Mouse (Mus musculus) limb, embryonic 15.5 days (tissue): Measurements from ENCODE around the gene Scyl1. TPM values are rescaled to one million over a fixed set of nuclear protein-coding genes. Genes with fewer than 3 reads are reported as not detected.

Experiments
- ATAC-seq: fragments of 200-750 bp; cut with Nextera tagmentation; 2 replicates; pipeline ENCODE4 v1.8.0; 2017; ENCODE audit warnings: low read depth, moderate TSS enrichment; ENCODE audit not compliant: insufficient number of reproducible peaks, low FRiP score, low TSS enrichment
- H3K27ac ChIP-seq: fragments of 300-500 bp; sonication (generic); 2 replicates; pipeline ENCODE4 v1.5.1; 2015; ENCODE audit warnings: moderate library complexity, mild to moderate bottlenecking, inconsistent platforms
- H3K27me3 ChIP-seq: fragments of 300-500 bp; sonication (generic); 2 replicates; pipeline ENCODE4 v1.6.1; 2015; ENCODE audit warnings: inconsistent platforms
- H3K36me3 ChIP-seq: fragments of 300-500 bp; sonication (generic); 2 replicates; pipeline ENCODE4 v1.6.1; 2015; ENCODE audit warnings: inconsistent platforms
- H3K4me1 ChIP-seq: fragments of 300-500 bp; sonication (generic); 2 replicates; pipeline ENCODE4 v1.6.1; 2015; ENCODE audit warnings: inconsistent platforms
- H3K4me2 ChIP-seq: fragments of 300-500 bp; sonication (generic); 2 replicates; pipeline ENCODE4 v1.6.1; 2015; ENCODE audit warnings: mild to moderate bottlenecking, inconsistent platforms
- H3K4me3 ChIP-seq: fragments of 300-500 bp; sonication (generic); 2 replicates; pipeline ENCODE4 v1.5.1; 2015; ENCODE audit warnings: mild to moderate bottlenecking, inconsistent platforms
- H3K9ac ChIP-seq: fragments of 300-500 bp; sonication (generic); 2 replicates; pipeline ENCODE4 v1.6.1; 2015; ENCODE audit warnings: inconsistent platforms
- H3K9me3 ChIP-seq: fragments of 300-500 bp; sonication (generic); 2 replicates; pipeline ENCODE4 v1.6.1; 2016; ENCODE audit warnings: inconsistent platforms
- WGBS: fragments of 180-500 bp; shearing (Covaris S2); methylation state at CpG from one replicate; pipeline ENCODE4 v1.1.7; 2015; 5-methylcytosine and 5-hydroxymethylcytosine counted together
- polyA plus RNA-seq: library from polyadenylated mRNA; unstranded; fragments of >200 nt; fragmentation: Nextera tagmentation; extraction: Ambion mirVana; gene quantifications from 2 replicates; pipeline ENCODE4 v1.2.1, GENCODE M21; 2015

Scyl1 gene
- polyA plus RNA-seq, 1 experiment from 2014 or later = 81.6 TPM

DNA sequence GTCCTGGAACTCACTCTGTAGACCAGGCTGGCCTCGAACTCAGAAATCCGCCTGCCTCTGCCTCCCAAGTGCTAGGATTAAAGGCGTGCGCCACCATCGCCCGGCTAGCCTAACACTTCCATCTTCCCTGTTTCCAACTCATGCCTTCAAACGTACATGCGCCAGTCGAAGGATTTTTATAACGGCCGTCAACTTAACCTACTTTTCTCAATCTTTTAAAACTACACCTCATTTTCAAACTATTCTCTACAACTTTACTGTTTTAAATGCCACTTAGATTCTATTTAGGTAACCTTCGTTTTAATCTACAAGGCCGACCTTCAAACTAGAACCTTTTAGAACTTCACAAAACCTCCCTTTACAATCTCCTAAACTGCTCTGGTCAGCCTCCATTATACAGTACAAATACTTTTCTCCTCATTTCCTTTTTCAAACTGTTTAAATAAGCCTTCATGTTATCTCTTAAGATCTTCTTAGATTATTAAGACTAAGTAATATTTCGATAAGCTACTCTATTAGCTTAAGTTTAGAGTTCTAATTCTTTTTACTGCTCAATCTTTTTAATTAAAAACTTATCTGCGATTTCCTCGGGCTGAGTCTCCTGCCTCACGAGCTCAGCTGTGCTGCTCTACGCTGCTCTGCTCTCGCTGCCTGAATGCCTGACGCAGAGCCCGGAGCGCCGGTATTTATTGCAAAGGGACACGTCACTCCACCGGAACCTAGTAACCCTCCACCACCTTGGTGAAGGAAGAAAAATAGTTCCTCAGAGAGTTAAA, 31.0 kb upstream of the Scyl1 start:
- Histone ChIP-seq H3K27ac (peak overlapping the region; percentile 100), H3K4me3 (peak overlapping the region; percentile 72), H3K27me3 (no peaks in the 10 kb centered on the region), H3K9me3 (no peaks in the 10 kb centered on the region), H3K9ac (peak overlapping the region; percentile 97), H3K4me1 (peaks cover 33% of the 10 kb centered on the region), H3K4me2 (peak overlapping the region; percentile 67), H3K36me3 (peaks cover 14% of the 10 kb centered on the region; the same call in 1 of the 2 replicates)
- ATAC-seq = no peak
- 0% methylated on average over 25 of the region's 25 CpGs for WGBS

DNA sequence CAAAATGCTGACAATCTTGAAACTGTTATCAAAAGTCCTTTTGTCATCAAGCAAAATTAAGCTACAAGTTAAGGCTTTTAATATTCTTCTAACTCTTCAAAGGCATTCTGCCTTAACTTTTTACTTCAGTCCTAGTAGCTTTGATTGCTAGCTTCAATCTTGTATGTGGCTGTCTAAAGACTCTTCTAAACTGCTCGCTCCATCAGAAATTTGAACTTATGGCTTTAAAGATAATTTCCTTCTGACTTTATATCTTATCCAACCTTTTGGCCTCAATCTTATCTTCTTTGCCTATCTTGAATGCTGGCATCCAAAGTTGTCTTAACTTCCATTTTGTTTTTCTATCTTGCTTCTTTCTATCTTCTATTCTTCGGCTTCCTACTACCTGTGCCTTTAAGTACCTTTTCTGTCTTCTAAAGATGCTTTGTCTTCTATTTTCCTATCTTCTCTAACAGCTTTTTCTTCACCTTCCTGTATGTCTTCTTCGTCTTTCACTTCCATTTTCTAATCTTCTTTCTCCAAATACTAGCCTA, 30.3 kb upstream of the Scyl1 start:
- Histone ChIP-seq H3K27ac (peak overlapping the region; percentile 100), H3K4me3 (peak overlapping the region; percentile 72), H3K36me3 (peaks cover 21% of the 10 kb centered on the region), H3K4me1 (peaks cover 32% of the 10 kb centered on the region), H3K9me3 (no peaks in the 10 kb centered on the region), H3K4me2 (peak overlapping the region; percentile 49), H3K9ac (peak overlapping the region; percentile 97), H3K27me3 (no peaks in the 10 kb centered on the region)
- WGBS = 1% methylated on average over 3 of the region's 3 CpGs
- no peak for ATAC-seq

DNA sequence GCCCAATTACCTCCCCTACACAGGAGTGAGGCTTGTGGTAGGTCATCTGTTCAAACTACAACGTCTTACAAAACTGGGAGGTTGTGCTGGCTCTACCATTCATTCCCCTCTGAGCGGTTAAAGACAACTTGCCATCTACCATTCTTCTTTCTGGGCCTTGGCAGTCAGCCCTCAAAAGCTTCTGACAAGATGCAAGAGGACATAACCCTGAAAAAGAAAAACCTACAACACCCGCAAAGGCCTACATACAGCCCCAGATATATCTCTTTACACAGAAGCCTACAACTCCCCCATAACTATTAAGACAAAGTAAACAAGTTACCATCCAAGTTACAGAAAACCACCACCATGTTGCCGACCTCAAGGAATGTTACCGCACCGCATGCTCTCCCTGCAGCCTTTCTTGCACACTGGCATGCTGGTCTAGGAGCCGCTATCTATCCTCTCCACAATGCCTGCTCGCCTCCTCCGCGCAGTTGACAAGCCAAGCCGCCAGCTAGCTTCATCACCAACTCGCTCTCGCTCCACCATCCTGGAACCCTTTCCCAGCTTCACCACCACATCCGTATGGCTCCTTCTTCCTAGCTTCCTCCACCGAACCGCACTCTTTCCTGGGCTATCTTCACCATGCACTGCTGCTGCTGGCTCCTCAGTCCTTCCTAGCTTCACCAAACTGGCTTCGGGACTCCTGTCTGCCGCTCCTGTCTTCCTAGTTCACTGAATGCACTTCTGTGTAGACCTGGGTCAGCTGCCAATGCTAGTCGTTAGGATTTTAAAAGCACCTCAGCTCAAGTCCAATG, 29.6 kb upstream of the Scyl1 start:
- no peaks in the 10 kb centered on the region for H3K27me3 ChIP-seq
- H3K9ac ChIP-seq = peak overlapping the region; percentile 97
- no peak for ATAC-seq
- peaks cover 27% of the 10 kb centered on the region for H3K36me3 ChIP-seq
- WGBS = 0% methylated on average over 19 of the region's 19 CpGs
- peak overlapping the region; percentile 100 for H3K27ac ChIP-seq
- peak overlapping the region; percentile 72 for H3K4me3 ChIP-seq
- H3K4me2 ChIP-seq = peak overlapping the region; percentile 49
- H3K4me1 ChIP-seq = peaks cover 32% of the 10 kb centered on the region
- no peaks in the 10 kb centered on the region for H3K9me3 ChIP-seq

DNA sequence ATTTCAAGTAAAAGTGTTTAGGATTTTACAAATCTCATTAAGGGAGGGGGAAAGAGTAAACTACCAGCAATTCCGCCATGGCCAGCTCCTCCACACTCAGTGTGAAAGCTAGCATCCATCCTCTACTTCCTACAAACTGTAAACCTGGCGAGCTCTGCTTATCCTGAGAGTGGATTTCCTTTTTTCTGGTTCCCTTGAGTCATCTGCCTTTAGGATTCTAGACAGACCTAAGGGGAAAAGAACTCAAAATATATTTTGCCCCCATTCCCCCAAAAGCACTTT, 29.1 kb upstream of the Scyl1 start:
- Histone ChIP-seq H3K27ac (peak overlapping the region; percentile 100), H3K36me3 (peaks cover 32% of the 10 kb centered on the region), H3K27me3 (no peaks in the 10 kb centered on the region), H3K4me2 (peak overlapping the region; percentile 49), H3K4me3 (peak overlapping the region; percentile 72), H3K9ac (peak overlapping the region; percentile 97), H3K9me3 (no peaks in the 10 kb centered on the region), H3K4me1 (peaks cover 34% of the 10 kb centered on the region)
- no peak for ATAC-seq
- WGBS = 0% methylated on average over 2 of the region's 2 CpGs

DNA sequence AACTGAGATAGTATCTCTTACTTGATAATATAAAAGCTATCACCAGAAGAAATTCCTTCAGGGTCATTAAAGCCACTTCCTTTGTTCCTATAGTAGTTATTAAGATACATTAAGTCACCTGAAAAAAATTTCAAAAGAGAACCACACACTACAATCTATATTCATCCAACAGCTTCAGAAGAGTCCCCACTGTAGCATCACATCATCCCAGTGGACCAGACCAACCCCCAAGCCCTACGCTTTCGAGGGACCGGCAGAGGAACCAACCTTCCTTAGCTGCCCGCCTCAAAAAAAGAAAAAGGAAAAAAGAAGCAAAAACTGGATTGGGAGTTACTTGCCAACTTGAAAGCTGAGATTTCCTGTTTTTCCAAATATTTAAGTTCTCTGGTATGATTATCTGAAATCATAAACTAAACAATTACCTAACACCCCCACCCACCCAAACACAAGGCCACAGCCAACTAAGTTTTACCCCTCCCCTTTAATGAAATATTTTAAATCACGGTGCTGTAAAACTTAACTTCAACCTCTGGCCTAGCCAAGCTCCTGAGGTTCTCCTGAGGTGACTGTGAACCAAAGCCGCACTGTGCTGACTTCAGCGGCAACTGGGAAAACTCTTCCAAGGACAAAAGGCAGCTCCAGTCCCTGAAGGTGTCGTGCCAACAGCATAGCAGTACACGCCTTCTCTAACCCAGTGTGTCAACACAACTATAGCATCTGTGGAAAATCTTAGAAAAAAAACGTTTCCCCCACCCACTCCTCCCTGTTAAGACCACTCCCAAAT, 28.5 kb upstream of the Scyl1 start:
- Histone ChIP-seq H3K4me1 (peaks cover 34% of the 10 kb centered on the region), H3K9me3 (no peaks in the 10 kb centered on the region), H3K4me3 (peak overlapping the region; percentile 72), H3K36me3 (peaks cover 36% of the 10 kb centered on the region), H3K27me3 (no peaks in the 10 kb centered on the region), H3K27ac (peak overlapping the region; percentile 100), H3K4me2 (peak overlapping the region; percentile 49), H3K9ac (peak overlapping the region; percentile 97)
- WGBS = 0% methylated on average over 10 of the region's 10 CpGs
- no peak for ATAC-seq

DNA sequence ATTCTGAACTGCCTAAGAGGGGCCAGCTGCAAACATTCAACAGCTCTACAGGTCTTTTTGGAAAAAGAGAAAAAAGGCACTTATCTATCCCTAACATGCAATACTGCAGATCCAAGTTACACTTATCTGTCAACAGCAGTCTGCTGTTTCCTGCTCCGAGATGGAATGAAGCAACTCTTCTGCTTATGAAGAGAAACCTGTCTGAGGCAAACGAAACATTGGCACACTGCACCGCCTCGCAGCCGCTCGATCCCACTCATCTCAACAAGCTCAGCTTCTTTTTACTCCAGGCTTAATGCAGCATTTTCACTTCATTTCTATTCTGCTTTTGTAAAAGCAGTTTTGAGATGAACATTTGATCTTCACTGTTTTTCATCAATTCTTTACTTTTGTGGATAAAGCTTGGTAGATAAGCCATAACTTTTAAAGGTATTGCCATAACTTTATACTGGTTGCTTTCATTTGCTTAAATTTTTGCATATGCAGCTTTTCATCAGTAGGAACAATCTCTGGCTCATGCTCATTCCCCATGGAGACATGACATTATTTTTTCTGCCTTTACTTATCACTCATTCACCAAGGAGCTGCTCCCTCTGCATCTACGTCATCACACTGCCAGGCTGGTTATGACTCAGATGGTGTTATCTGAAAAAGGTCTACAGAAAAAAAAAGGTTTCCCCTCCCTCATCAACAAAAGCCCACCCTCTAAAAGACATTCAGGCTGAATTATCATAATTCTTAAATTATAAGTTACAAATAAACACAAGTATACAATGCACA, 27.7 kb upstream of the Scyl1 start:
- Histone ChIP-seq H3K27ac (peak overlapping the region; percentile 74), H3K4me3 (peak overlapping the region; percentile 72), H3K27me3 (no peaks in the 10 kb centered on the region), H3K9me3 (no peaks in the 10 kb centered on the region), H3K4me2 (peak overlapping the region; percentile 74), H3K36me3 (peaks cover 36% of the 10 kb centered on the region), H3K9ac (peak overlapping the region; percentile 54), H3K4me1 (peaks cover 30% of the 10 kb centered on the region)
- WGBS = under 1% methylated on average over 7 of the region's 7 CpGs
- ATAC-seq = no peak

DNA sequence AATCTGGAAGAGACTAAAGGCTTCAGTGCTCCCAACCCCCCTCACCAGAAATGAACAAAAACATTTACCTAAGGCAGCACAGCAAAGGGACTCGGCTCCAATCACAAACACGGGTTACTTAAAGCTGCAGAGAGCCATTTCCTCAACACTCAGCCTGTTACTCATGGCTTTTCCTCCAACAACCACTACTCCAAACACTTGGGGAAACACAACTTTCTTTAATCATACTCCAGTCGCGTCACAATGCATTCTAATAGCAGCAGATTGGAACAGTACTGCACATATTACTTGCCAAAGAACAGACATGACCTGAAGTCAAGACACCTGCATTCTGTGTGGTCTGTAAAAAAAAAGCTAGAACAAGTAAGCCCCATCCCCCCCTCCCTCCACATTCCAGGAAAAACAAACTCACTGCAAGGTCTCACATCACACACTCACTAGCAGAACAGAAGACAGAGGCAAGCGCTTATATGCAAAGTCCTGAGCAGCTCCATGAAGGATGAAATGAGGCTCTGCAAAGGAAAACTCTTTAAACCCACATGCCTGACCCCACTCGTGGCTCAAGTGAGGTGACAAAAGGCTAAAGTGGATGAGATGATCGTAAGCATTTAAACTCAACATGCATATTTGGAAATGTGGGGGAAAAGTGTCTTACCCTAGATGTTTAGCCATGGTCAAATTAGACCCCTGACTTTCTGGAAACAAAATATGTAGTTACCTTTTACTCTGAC, 26.3 kb upstream of the Scyl1 start:
- Histone ChIP-seq H3K9ac (peak overlapping the region; percentile 39), H3K4me1 (peaks cover 30% of the 10 kb centered on the region), H3K27ac (peak overlapping the region; percentile 52), H3K36me3 (peaks cover 36% of the 10 kb centered on the region), H3K4me2 (peak overlapping the region; percentile 74), H3K27me3 (no peaks in the 10 kb centered on the region), H3K4me3 (peak overlapping the region; percentile 72), H3K9me3 (no peaks in the 10 kb centered on the region)
- ATAC-seq = no peak
- 6% methylated on average over 7 of the region's 7 CpGs for WGBS

DNA sequence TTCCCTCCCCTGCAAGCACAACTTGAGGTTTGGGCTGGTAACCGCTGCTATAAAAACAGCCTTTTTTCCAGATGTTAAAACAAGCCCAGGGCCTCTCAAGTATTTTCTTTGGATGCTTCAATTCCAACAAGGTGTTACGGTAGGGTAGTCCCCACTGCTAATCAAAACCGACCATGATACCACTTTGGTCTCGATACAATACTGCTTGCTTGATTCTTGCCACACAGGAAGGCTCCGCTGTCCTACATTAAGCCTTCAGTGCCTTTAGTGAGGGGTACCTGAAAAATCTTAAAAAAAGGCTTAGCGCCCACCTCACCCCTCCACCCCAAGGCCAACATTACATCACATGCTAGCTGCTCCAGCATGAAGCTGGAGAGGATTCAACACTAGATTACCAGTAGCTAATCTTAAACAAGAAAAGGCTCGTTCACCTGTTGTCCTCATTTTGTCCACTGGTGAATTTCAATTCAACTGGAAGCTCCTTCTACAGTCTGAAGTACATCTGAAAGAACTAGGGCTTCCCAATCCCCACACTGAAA, 25.4 kb upstream of the Scyl1 start:
- H3K27ac ChIP-seq = peak overlapping the region; percentile 52
- WGBS = 42% methylated on average over 7 of the region's 7 CpGs
- peaks cover 36% of the 10 kb centered on the region for H3K36me3 ChIP-seq

DNA sequence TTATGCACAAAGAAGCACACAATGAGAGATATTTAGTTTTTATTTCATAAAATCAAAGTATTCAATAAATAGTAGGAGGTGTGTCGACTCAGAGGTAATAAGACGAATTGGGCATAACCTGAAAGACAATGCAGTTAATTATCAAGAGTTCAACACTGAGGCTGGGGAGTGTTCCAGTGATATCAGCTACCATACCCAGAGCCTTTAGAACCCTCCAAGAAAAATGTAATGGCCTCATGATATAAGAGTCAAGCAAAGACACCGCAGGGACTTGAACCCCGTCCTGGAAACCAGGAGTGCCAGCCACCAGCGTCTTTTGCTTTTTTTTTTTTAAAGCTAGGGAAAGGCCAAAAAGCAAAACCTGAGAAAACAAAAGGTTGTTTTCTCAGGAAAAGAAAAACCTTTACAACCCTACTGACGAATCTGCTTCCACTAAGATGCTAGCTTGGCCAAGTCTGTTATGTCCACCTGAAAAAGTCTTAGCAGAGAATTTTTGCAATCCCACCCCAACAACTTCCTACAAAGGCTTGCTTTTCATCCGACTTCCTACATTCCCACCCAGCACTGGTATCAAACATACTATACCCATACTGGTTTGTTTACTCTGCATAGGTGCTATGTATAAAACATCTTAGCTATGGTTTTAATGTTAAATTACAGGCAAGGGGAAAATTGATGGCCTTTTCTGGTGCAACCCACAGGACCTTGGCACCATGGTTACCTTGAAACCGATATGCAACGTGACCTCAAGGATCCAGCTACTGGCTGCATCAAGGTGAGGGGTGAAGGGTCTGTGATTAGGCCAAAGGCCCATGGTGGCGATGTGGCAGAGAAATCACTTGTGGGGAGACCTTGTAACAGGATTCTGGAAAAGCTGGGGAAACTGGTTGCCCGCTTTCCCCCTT, 24.7 kb upstream of the Scyl1 start:
- peak overlapping the region; percentile 74 for H3K4me2 ChIP-seq
- peak overlapping the region; percentile 52 for H3K27ac ChIP-seq
- peaks cover 36% of the 10 kb centered on the region for H3K36me3 ChIP-seq
- peak overlapping the region; percentile 26 for H3K9ac ChIP-seq
- no peaks in the 10 kb centered on the region for H3K9me3 ChIP-seq
- peak overlapping the region; percentile 72 for H3K4me3 ChIP-seq
- H3K27me3 ChIP-seq = no peaks in the 10 kb centered on the region
- ATAC-seq = no peak
- WGBS = 51% methylated on average over 11 of the region's 11 CpGs
- H3K4me1 ChIP-seq = peaks cover 30% of the 10 kb centered on the region

More for the DNA sequence above, 25.4 kb upstream of the Scyl1 start:
- no peak for ATAC-seq
- peaks cover 30% of the 10 kb centered on the region for H3K4me1 ChIP-seq
- H3K27me3 ChIP-seq = no peaks in the 10 kb centered on the region
- peak overlapping the region; percentile 72 for H3K4me3 ChIP-seq
- peak overlapping the region; percentile 39 for H3K9ac ChIP-seq
- H3K4me2 ChIP-seq = peak overlapping the region; percentile 74
- no peaks in the 10 kb centered on the region for H3K9me3 ChIP-seq
